Mouse (Mus musculus) retina, postnatal 7 days (tissue): Measurements from ENCODE around the gene Ssrp1.

Experiments used
- DNase-seq: peaks from one replicate; pipeline ENCODE4 v3.0.0-alpha.2; 2012; ENCODE audit warnings: low read depth, low spot score

Gene Ssrp1

GRCm38 (mm10) chr2:85037047-85038026 is at the start of gene Ssrp1, which contains the start of gene P2rx3:
TSS of gene Ssrp1 (plus strand) at chr2:85037234.
TSS of gene P2rx3 (minus strand) at chr2:85037462.
- peak; percentile 92 for DNase-seq

GRCm38 (mm10) chr2:84987930-84988329 is 49.1 kb upstream of the Ssrp1 start, which contains the start of gene Prg3:
TSS of gene Prg3 (plus strand) at chr2:84988215.
- no peak for DNase-seq

- no peak for DNase-seq
These were observed 40.7 kb upstream of the Ssrp1 start for GRCm38 (mm10) chr2:84996376-84996775.

- DNase-seq = no peak
These were observed 37.4 kb upstream of the Ssrp1 start for GRCm38 (mm10) chr2:84999486-85000181.

GRCm38 (mm10) chr2:85001497-85001896 is 35.5 kb upstream of the Ssrp1 start:
- no peak for DNase-seq

- no peak for DNase-seq
These were observed 34.5 kb upstream of the Ssrp1 start for GRCm38 (mm10) chr2:85002575-85002974.

- DNase-seq = no peak
These were observed 32.7 kb upstream of the Ssrp1 start for GRCm38 (mm10) chr2:85004341-85004740.

GRCm38 (mm10) chr2:85006600-85006999 is 30.4 kb upstream of the Ssrp1 start:
- no peak for DNase-seq

- DNase-seq = no peak
These were observed 29.3 kb upstream of the Ssrp1 start for GRCm38 (mm10) chr2:85007729-85008128.

- no peak for DNase-seq
These were observed 27.8 kb upstream of the Ssrp1 start for GRCm38 (mm10) chr2:85009212-85009611.

GRCm38 (mm10) chr2:85011906-85012604 is 25.0 kb upstream of the Ssrp1 start:
- DNase-seq = no peak

GRCm38 (mm10) chr2:85012679-85013078 is 24.4 kb upstream of the Ssrp1 start:
- DNase-seq = no peak

GRCm38 (mm10) chr2:85013826-85014587 is 23.0 kb upstream of the Ssrp1 start:
- no peak for DNase-seq

GRCm38 (mm10) chr2:85014588-85014982 is 22.4 kb upstream of the Ssrp1 start:
- no peak for DNase-seq

GRCm38 (mm10) chr2:85022043-85022442 is 15.0 kb upstream of the Ssrp1 start:
- DNase-seq = no peak

GRCm38 (mm10) chr2:85026178-85026577 is 10.9 kb upstream of the Ssrp1 start:
- no peak for DNase-seq

GRCm38 (mm10) chr2:85027281-85027680 is 9.8 kb upstream of the Ssrp1 start:
- DNase-seq = no peak

GRCm38 (mm10) chr2:85029897-85030296 is 7.1 kb upstream of the Ssrp1 start:
- DNase-seq = no peak

GRCm38 (mm10) chr2:85030989-85031388 is 6.0 kb upstream of the Ssrp1 start:
- DNase-seq = no peak

GRCm38 (mm10) chr2:85033121-85033520 is 3.9 kb upstream of the Ssrp1 start:
- no peak for DNase-seq

GRCm38 (mm10) chr2:85034169-85034568 is 2.9 kb upstream of the Ssrp1 start:
- no peak for DNase-seq
